Mouse (Mus musculus) forebrain, embryonic 10.5 days (tissue): ENCODE results near the gene B020004J07Rik. TPM values are rescaled to one million over a fixed set of nuclear protein-coding genes. Genes with fewer than 3 reads are reported as not detected.
"Not testable (repeated sequence)": the region's sequence is repeated elsewhere in the genome, so short reads cannot be mapped to it uniquely, and the experiment has no call there.

Source experiments
- DNase-seq: peaks from one replicate; pipeline ENCODE4 v3.0.0-alpha.2; 2017; ENCODE audit warnings: low spot score; ENCODE audit errors: extremely low spot score
- H3K27ac ChIP-seq: fragments of 300-500 bp; sonication (generic); 2 replicates; pipeline ENCODE4 v1.5.1; 2016; ENCODE audit warnings: mild to moderate bottlenecking
- H3K27me3 ChIP-seq: fragments of 300-500 bp; sonication (generic); 2 replicates; pipeline ENCODE4 v1.6.1; 2016; ENCODE audit warnings: mild to moderate bottlenecking; ENCODE audit not compliant: poor library complexity, severe bottlenecking
- H3K36me3 ChIP-seq: fragments of 300-500 bp; sonication (generic); replicated peaks from 2 replicates; pipeline ENCODE4 v1.6.1; 2016; ENCODE audit warnings: mild to moderate bottlenecking, moderate library complexity
- H3K4me1 ChIP-seq: fragments of 300-500 bp; sonication (generic); 2 replicates; pipeline ENCODE4 v1.6.1; 2016
- H3K4me3 ChIP-seq: fragments of 300-500 bp; sonication (generic); 2 replicates; pipeline ENCODE4 v1.5.1; 2016; ENCODE audit warnings: mild to moderate bottlenecking, moderate library complexity
- H3K9me3 ChIP-seq: fragments of 300-500 bp; sonication (generic); 2 replicates; pipeline ENCODE4 v1.6.1; 2016; ENCODE audit warnings: mild to moderate bottlenecking, moderate library complexity
- WGBS: fragments of 180-500 bp; shearing (Covaris S2); methylation state at CpG from one replicate; pipeline ENCODE4 v1.1.7; 2016; 5-methylcytosine and 5-hydroxymethylcytosine counted together
- polyA plus RNA-seq: library from polyadenylated mRNA; unstranded; fragments of >200 nt; fragmentation: Nextera tagmentation; extraction: Ambion mirVana; gene quantifications from 2 replicates; pipeline ENCODE4 v1.2.1, GENCODE M21; 2016

Gene B020004J07Rik
- polyA plus RNA-seq, result not detected in 2 replicates

DNA sequence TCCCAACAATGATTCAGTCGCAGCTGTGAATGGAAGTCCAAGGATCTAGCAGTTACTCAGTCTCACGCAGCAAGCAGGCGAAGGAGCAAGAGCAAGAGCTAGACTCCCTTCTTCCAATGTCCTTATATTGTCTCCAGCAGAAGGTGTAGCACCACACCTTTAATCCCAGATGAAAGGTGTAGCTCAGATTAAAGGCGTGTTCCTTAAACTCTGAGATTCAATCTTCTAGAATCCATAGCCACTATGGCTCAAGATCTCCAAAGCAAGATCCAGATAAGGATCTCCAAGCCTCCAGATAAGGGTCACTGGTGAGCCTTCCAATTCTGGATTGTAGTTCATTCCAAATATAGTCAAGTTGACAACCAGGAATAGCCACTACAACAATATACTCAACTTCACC is at the start of gene B020004J07Rik:
Gene B020004J07Rik (minus strand): TSS at position 101 of the 400 bp plus-strand sequence.
- H3K9me3 ChIP-seq, H3K27ac ChIP-seq, DNase-seq, H3K36me3 ChIP-seq, H3K27me3 ChIP-seq, H3K4me3 ChIP-seq, H3K4me1 ChIP-seq: not testable (repeated sequence)
- WGBS, result 98% methylated on average over 4 of the region's 4 CpGs

DNA sequence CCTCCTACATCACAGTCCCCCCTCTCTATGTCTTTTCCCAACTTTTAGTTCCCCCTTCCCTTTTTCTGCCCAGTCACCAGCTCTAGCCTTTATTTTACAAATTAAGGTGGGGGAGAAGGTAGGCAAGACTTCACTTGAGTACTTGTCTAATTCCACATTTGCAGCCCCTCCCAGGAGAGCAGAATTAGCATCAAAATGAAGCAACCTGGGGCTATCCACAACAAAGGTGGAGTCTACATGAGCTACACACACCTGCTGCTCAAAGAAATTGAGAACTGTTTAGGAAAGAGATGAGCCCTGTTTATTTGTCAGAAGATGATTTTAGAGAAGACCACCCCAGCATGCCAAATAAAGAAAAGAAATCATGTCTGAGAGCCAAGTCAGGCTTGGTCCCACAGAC is 45.6 kb upstream of the B020004J07Rik start:
- Histone ChIP-seq H3K27me3 (no peaks in the 10 kb centered on the region), H3K27ac (no peak overlapping the region), H3K4me3 (no peak overlapping the region), H3K36me3 (no peaks in the 10 kb centered on the region), H3K4me1 (no peaks in the 10 kb centered on the region), H3K9me3 (peaks cover 4% of the 10 kb centered on the region; the same call in 1 of the 2 replicates)
- no peak for DNase-seq

DNA sequence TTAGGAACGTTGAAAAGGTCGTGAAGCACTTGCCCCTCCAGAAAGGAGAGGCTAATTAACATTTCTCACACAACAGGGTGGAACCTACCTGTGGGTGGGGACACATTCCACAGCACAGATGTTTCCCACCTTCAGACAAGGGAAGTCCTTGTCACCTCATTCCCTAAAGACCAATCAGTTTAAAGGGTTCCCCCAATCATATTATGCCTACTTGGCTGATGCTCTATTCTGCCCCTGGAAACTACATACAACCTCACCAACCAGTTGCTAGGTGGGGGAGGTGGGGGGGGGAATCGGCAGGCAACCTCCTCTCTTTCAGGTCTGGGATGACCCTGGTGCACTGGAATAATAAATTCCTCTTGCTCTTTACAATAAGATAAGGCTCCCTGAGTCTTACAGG is 39.8 kb upstream of the B020004J07Rik start:
- H3K4me3 ChIP-seq, result no peak overlapping the region
- no peaks in the 10 kb centered on the region for H3K4me1 ChIP-seq
- H3K36me3 ChIP-seq, result no peaks in the 10 kb centered on the region
- 52% methylated on average over 3 of the region's 3 CpGs for WGBS
- H3K27ac ChIP-seq, result no peak overlapping the region
- DNase-seq, result no peak
- no peaks in the 10 kb centered on the region for H3K27me3 ChIP-seq
- peaks cover 4% of the 10 kb centered on the region; the same call in 1 of the 2 replicates for H3K9me3 ChIP-seq

DNA sequence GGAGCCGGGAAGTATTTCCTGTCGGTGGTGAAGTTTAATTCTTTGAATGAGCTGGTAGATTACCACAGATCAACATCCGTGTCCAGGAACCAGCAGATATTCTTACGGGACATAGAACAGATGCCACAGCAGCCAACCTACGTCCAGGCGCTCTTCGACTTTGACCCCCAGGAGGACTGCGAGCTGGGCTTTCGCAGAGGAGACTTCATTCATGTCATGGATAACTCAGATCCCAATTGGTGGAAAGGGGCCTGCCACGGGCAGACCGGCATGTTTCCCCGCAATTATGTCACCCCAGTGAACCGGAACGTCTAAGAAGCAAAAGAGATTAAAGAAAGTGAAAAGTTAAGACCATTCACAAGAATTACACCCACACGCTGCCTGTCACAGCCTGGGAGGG is 31.9 kb upstream of the B020004J07Rik start:
- not testable (repeated sequence) for H3K27me3 ChIP-seq, H3K9me3 ChIP-seq, H3K36me3 ChIP-seq, DNase-seq, H3K4me3 ChIP-seq, H3K4me1 ChIP-seq, H3K27ac ChIP-seq
- WGBS, result 85% methylated on average over 15 of the region's 15 CpGs

DNA sequence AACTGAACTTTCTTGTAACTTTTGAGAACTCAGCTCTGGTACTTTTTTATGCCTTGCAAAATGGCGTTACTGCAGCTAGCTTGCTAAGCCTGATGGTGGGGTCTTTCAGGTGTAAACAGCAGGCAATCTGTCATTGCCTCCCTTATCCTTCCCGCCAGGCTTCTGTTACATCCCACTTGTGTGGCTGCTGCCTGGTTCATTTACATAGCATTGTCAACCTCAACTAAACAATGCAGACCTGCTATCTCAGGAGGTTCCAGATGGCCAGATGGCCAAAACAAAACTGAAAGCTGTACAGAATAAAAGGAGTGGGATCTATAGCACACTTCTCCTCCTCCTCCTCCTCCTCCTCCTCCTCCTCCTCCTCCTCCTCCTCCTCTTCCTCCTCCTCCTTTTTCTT is 28.2 kb upstream of the B020004J07Rik start:
- WGBS, result 72% methylated on average over 2 of the region's 2 CpGs

DNA sequence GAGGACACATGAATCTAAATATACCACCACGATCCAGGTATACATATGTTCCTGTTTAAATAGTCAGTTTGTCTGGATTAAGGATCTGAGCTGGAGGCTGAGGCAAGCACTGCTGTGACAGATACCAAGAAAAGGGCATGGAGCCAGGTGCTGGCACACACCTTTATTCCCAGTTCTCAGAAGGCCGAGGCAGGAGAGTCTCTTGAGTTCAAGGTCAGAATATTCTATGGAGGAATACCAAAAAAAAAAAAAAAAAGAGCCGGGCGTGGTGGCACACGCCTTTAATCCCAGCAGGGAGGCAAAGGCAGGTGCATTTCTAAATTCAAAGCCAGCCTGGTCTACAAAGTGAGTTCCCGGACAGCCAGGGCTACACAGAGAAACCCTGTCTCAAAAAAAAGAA is 18.5 kb upstream of the B020004J07Rik start:
- H3K9me3 ChIP-seq, result no peaks in the 10 kb centered on the region
- WGBS, result 87% methylated on average over 6 of the region's 6 CpGs
- H3K4me3 ChIP-seq, result no peak overlapping the region
- no peaks in the 10 kb centered on the region for H3K4me1 ChIP-seq
- H3K27me3 ChIP-seq, result no peaks in the 10 kb centered on the region
- H3K27ac ChIP-seq, result no peak overlapping the region
- no peaks in the 10 kb centered on the region for H3K36me3 ChIP-seq
- no peak for DNase-seq

More for the DNA sequence above, 28.2 kb upstream of the B020004J07Rik start:
- not testable (repeated sequence) for DNase-seq, H3K9me3 ChIP-seq, H3K36me3 ChIP-seq, H3K4me3 ChIP-seq, H3K27me3 ChIP-seq, H3K27ac ChIP-seq, H3K4me1 ChIP-seq

DNA sequence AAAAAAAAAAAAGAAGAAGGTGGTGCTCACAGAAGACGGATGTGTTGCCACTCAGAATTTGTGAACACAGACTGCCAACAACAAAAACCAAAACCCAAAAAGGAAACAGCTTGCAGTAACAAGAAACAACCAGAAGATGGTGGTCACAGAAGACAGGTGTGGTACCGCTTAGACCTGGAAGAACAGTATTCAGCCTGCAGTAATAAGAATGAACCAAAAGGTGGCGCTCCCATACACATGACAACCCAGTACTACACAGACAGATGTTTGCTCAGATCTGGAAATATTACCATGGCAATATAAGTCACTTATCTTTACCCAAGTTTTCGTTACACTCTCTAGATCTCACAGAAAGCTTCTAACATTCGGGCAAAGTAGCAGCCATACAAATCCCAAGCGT is 17.1 kb upstream of the B020004J07Rik start:
- DNase-seq, result no peak

DNA sequence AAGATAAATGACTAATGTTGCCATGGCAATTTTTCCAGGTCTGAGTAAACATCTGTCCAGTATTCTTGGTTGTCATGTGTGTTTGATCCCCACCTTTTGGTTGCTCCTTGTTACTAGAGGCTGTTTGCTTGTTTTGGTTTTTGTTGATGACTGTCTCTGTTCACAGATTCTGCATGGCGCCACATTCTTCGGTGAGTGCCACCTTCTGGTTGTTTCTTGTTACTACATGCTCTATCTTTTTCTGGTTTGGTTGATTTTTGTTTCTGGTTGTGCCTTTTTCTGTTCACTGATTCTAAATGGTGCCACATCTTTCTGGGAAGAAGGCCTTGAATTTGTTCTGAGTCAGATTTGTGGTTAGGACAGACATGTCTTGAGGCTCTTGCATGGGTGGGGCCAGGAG is 7.1 kb upstream of the B020004J07Rik start:
- Histone ChIP-seq H3K4me1 (no peaks in the 10 kb centered on the region), H3K36me3 (no peaks in the 10 kb centered on the region), H3K9me3 (peaks cover 21% of the 10 kb centered on the region), H3K4me3 (no peak overlapping the region), H3K27ac (no peak overlapping the region), H3K27me3 (no peaks in the 10 kb centered on the region)
- DNase-seq, result no peak
- WGBS, result 75% methylated on average over 2 of the region's 2 CpGs

More for the DNA sequence above, 17.1 kb upstream of the B020004J07Rik start:
- 47% methylated on average over 6 of the region's 6 CpGs for WGBS
- H3K27me3 ChIP-seq, result no peaks in the 10 kb centered on the region
- H3K36me3 ChIP-seq, result no peaks in the 10 kb centered on the region
- H3K4me1 ChIP-seq, result no peaks in the 10 kb centered on the region
- H3K4me3 ChIP-seq, result no peak overlapping the region
- no peaks in the 10 kb centered on the region for H3K9me3 ChIP-seq
- H3K27ac ChIP-seq, result no peak overlapping the region

Other genes with a start within 250 kb of the B020004J07Rik start
- gene Leprot, start 196.3 kb downstream of the B020004J07Rik start, polyA plus RNA-seq, result 55.1 and 56.8 TPM in 2 replicates
- gene Lepr, start 126.6 kb downstream of the B020004J07Rik start, polyA plus RNA-seq, result 0.71 and 0.72 TPM in 2 replicates
- gene C130073F10Rik, start 49.8 kb upstream of the B020004J07Rik start, polyA plus RNA-seq, result not detected in 2 replicates
- gene Gm12800, start 65.1 kb upstream of the B020004J07Rik start, polyA plus RNA-seq, result not detected in 2 replicates
- gene Gm12794, start 96.4 kb upstream of the B020004J07Rik start, polyA plus RNA-seq, result not detected in 2 replicates
- gene Gm12790, start 137.0 kb upstream of the B020004J07Rik start, polyA plus RNA-seq, result not detected in 2 replicates
- not detected in 2 replicates for gene Gm12789, start 142.6 kb upstream of the B020004J07Rik start, polyA plus RNA-seq
- gene Pde4b, start 243.5 kb upstream of the B020004J07Rik start, polyA plus RNA-seq, result 5.5 and 6.3 TPM in 2 replicates